ENCODE assay signal across 8 mouse cellular contexts in genomic region chr8:44936481-44936961, GRCm38 (mm10). TPM values are rescaled to one million over a fixed set of nuclear protein-coding genes. Genes with fewer than 3 reads are reported as not detected.
DNase-seq lines count a peak whose midpoint lies in the region; ATAC-seq and TF ChIP-seq lines count a peak whose summit lies in the region.

No protein-coding gene starts in this region.

- no peak overlapping the region for H3K9ac ChIP-seq in liver, embryonic 11.5 days (ENCODE audit: low read depth, low read length)
- peak overlapping the region; percentile 82 for H3K9ac ChIP-seq in embryonic facial prominence, embryonic 12.5 days
- peak overlapping the region; percentile 74; the same call in 1 of the 2 replicates for H3K9ac ChIP-seq in intestine, postnatal 0 days (ENCODE audit: low read depth, low read length)

- no peak for TF ChIP-seq CTCF in intestine, postnatal 0 days (IDR thresholded peaks at IDR 0.05; ENCODE audit: low read depth)
- TF ChIP-seq CTCF in olfactory bulb, adult 2 months (IDR thresholded peaks at IDR 0.05; ENCODE audit: insufficient read depth, low read depth, low read length) = no peak

- no peaks in the 10 kb centered on the region for H3K4me1 ChIP-seq in liver, embryonic 11.5 days (replicated peaks; ENCODE audit: control insufficient read depth, insufficient read depth, low read length)
- peaks cover 13% of the 10 kb centered on the region for H3K4me1 ChIP-seq in embryonic facial prominence, embryonic 12.5 days
- H3K4me1 ChIP-seq in intestine, postnatal 0 days (replicated peaks; ENCODE audit: control insufficient read depth, insufficient read depth, low read length) = no peaks in the 10 kb centered on the region
- H3K4me1 ChIP-seq in olfactory bulb, adult 2 months (ENCODE audit: control insufficient read depth, insufficient read depth, low read length) = peaks cover 4% of the 10 kb centered on the region; the same call in 1 of the 2 replicates

- no peaks in the 10 kb centered on the region for H3K36me3 ChIP-seq in liver, embryonic 11.5 days (ENCODE audit: control insufficient read depth, insufficient read depth, low read length)
- peaks cover 8% of the 10 kb centered on the region; the same call in 1 of the 2 replicates for H3K36me3 ChIP-seq in embryonic facial prominence, embryonic 12.5 days
- H3K36me3 ChIP-seq in intestine, postnatal 0 days (ENCODE audit: control insufficient read depth, insufficient read depth) = no peaks in the 10 kb centered on the region

- no peak overlapping the region for H3K27ac ChIP-seq in liver, embryonic 11.5 days (ENCODE audit: low read depth, low read length)
- peak overlapping the region; percentile 94 for H3K27ac ChIP-seq in embryonic facial prominence, embryonic 12.5 days
- H3K27ac ChIP-seq in intestine, postnatal 0 days (ENCODE audit: low read depth, low read length) = peak overlapping the region; percentile 79; the same call in 1 of the 2 replicates
- H3K27ac ChIP-seq in olfactory bulb, adult 2 months (ENCODE audit: insufficient read depth, low read depth, low read length) = peak overlapping the region; percentile 27; the same call in 1 of the 2 replicates

- 3% methylated on average over 16 of the region's 16 CpGs for WGBS in liver, embryonic 11.5 days
- under 1% methylated on average over 15 of the region's 16 CpGs for WGBS in embryonic facial prominence, embryonic 12.5 days
- WGBS in intestine, postnatal 0 days = 0% methylated on average over 16 of the region's 16 CpGs
- WGBS in olfactory bulb, adult 2 months = under 1% methylated on average over 16 of the region's 16 CpGs

- TF ChIP-seq POLR2A in olfactory bulb, adult 2 months (IDR thresholded peaks at IDR 0.05; ENCODE audit: insufficient read depth, low read depth, low read length) = no peak

- DNase-seq in liver, embryonic 11.5 days (ENCODE audit: low spot score) = no peak
- no peak for DNase-seq in liver
- DNase-seq in left cerebral cortex, postnatal 25 days (ENCODE audit: low spot score in 2 of 2) = no peak
- no peak for DNase-seq in layer of hippocampus, adult 9-11 months
- DNase-seq in adrenal gland, postnatal 14 days = no peak

- H3K4me2 ChIP-seq in liver, embryonic 11.5 days = peak overlapping the region; percentile 76
- peak overlapping the region; percentile 65 for H3K4me2 ChIP-seq in embryonic facial prominence, embryonic 12.5 days (replicated peaks)
- peak overlapping the region; percentile 88 for H3K4me2 ChIP-seq in intestine, postnatal 0 days (replicated peaks; ENCODE audit: low read depth)

- intact Hi-C loops in left cerebral cortex, postnatal 25 days (cut with DNase I) = loop anchor here (2.0 to 10.0 kb wide), 5 partner anchors 20 to 1562 kb away; no protein-coding TSS in a partner anchor

- no peaks in the 10 kb centered on the region for H3K9me3 ChIP-seq in liver, embryonic 11.5 days (ENCODE audit: control insufficient read depth, low read length)
- no peaks in the 10 kb centered on the region for H3K9me3 ChIP-seq in embryonic facial prominence, embryonic 12.5 days
- no peaks in the 10 kb centered on the region for H3K9me3 ChIP-seq in intestine, postnatal 0 days (ENCODE audit: control insufficient read depth)

- H3K27me3 ChIP-seq in liver, embryonic 11.5 days (replicated peaks; ENCODE audit: control insufficient read depth, insufficient read depth, low read length) = peaks cover 55% of the 10 kb centered on the region
- no peaks in the 10 kb centered on the region for H3K27me3 ChIP-seq in embryonic facial prominence, embryonic 12.5 days
- H3K27me3 ChIP-seq in intestine, postnatal 0 days (replicated peaks; ENCODE audit: control insufficient read depth, insufficient read depth, low read length) = no peaks in the 10 kb centered on the region

- H3K4me3 ChIP-seq in liver, embryonic 11.5 days (ENCODE audit: low read depth, low read length) = peak overlapping the region; percentile 62
- H3K4me3 ChIP-seq in embryonic facial prominence, embryonic 12.5 days = peak overlapping the region; percentile 75
- peak overlapping the region; percentile 91 for H3K4me3 ChIP-seq in intestine, postnatal 0 days (ENCODE audit: low read depth, low read length)
- H3K4me3 ChIP-seq in olfactory bulb, adult 2 months (ENCODE audit: insufficient read depth, low read depth, low read length) = peak overlapping the region; percentile 80

- no peak for ATAC-seq in liver, embryonic 11.5 days (replicated peaks; ENCODE audit: low FRiP score)
- no peak for ATAC-seq in embryonic facial prominence, embryonic 12.5 days (ENCODE audit: insufficient number of reproducible peaks, insufficient read depth, low FRiP score, low TSS enrichment)
- ATAC-seq in intestine, postnatal 0 days = no peak

RNA-seq across cellular contexts. Expression of gene Fat1, which starts 1.3 kb away (rescaled TPM):
- polyA plus RNA-seq in liver, embryonic 11.5 days (2014; fragmentation: Nextera tagmentation; extraction: Ambion mirVana) = 7.7 and 7.8 TPM in 2 replicates
- 26.1 and 29.5 TPM in 2 replicates for polyA plus RNA-seq in embryonic facial prominence, embryonic 12.5 days (2016; fragmentation: Nextera tagmentation; extraction: Ambion mirVana)
- 10.4 and 10.7 TPM in 2 replicates for polyA plus RNA-seq in intestine, postnatal 0 days (2015; fragmentation: Nextera tagmentation; extraction: Ambion mirVana)
- polyA plus RNA-seq in olfactory bulb, adult 2 months (2012; ENCODE audit: insufficient read depth, insufficient read length, low replicate concordance, missing spikeins) = 137 TPM in 1 of 2 replicates, not detected in the other
- 10 to 100 TPM; 30.9 to 35.8 TPM for total RNA-seq in left cerebral cortex, postnatal 25 days (2021)
- total RNA-seq in adrenal gland, postnatal 14 days (2021) = 60.5 and 84.6 TPM in 2 replicates
